Mouse (Mus musculus) heart, adult 2 months (tissue): ENCODE measurements at regions not wholly inside any gene's neighbourhood (a gene's known extent, or its start where the extent isn't known, plus 50 kb on each side); places are given as distances from the start of the nearest gene placed in this dataset.

Experiments used
- DNase-seq, 2 experiments: peaks; one replicate each; pipeline ENCODE4 v3.0.0; 2021
- H3K27ac ChIP-seq: fragments of 200-600 bp; 2 replicates; pipeline ENCODE4 v1.8.1; 2022
- H3K27me3 ChIP-seq: fragments of 200-500 bp; 2 replicates; pipeline ENCODE4 v1.6.1; 2012; ENCODE audit warnings: mild to moderate bottlenecking, low read length, inconsistent platforms, mixed read lengths; ENCODE audit not compliant: control insufficient read depth, insufficient read depth
- H3K36me3 ChIP-seq: fragments of 200-500 bp; 2 replicates; pipeline ENCODE4 v1.6.1; 2012; ENCODE audit warnings: low read length, inconsistent platforms; ENCODE audit not compliant: control insufficient read depth, insufficient read depth
- H3K4me1 ChIP-seq: fragments of 200-500 bp; 2 replicates; pipeline ENCODE4 v1.6.1; 2011; ENCODE audit warnings: low read length; ENCODE audit not compliant: control insufficient read depth, insufficient read depth
- H3K4me3 ChIP-seq: fragments of 200-600 bp; 2 replicates; pipeline ENCODE4 v1.8.1; 2022
- H3K79me2 ChIP-seq: fragments of 200-500 bp; replicated peaks from 2 replicates; pipeline ENCODE4 v1.6.1; 2012; ENCODE audit warnings: mild to moderate bottlenecking, inconsistent platforms, low read length, moderate library complexity, mixed read lengths; ENCODE audit not compliant: control insufficient read depth, insufficient read depth
- H3K9ac ChIP-seq: fragments of 200-500 bp; 2 replicates; pipeline ENCODE4 v1.6.1; 2012; ENCODE audit warnings: low read depth, mild to moderate bottlenecking, control low read depth, inconsistent platforms, low read length, mixed read lengths
- CTCF ChIP-seq: fragments of 200-600 bp; IDR thresholded peaks from 2 replicates; pipeline ENCODE4 v1.8.1; 2022; ENCODE audit warnings: antibody characterized with exemption, mild to moderate bottlenecking, moderate library complexity
- EP300 ChIP-seq: fragments of 200-500 bp; IDR thresholded peaks from 2 replicates; pipeline ENCODE4 v1.6.1; 2011; ENCODE audit warnings: low read depth, low read length, control low read depth; ENCODE audit not compliant: insufficient read depth
- POLR2A ChIP-seq: fragments of 200-500 bp; IDR thresholded peaks from 2 replicates; pipeline ENCODE4 v1.6.1; 2011; ENCODE audit warnings: mild to moderate bottlenecking, low read depth, low read length, control low read depth; ENCODE audit not compliant: insufficient read depth
- WGBS: fragments of 180-500 bp; shearing (Covaris S2); methylation state at CpG from one replicate; pipeline ENCODE4 v1.1.7; 2018; 5-methylcytosine and 5-hydroxymethylcytosine counted together
- intact Hi-C: fragments of 180-260 bp; cut with DNase I; formaldehyde crosslinking; loops from one replicate; pipeline ENCODE4 v1.15.1; 2025

DNA sequence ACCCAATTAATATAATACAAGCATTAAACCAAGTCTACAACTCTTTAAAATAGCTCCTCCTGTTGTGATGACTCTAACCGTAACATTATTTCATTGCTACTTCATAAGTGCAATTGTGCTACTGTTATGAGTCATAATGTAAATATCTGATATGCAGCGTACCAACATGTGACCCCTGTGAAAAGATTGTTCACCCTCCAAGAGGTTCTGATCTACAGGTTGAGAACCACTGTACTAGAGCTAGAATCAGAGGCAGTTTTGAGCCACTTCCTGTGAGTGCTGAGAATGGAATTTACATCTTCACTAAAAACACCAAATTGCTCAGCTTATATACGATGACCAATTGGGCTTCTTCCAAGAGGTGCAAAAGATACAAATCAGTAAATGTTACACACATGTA, 504.4 kb upstream of the Syt1 start:
- H3K4me3 ChIP-seq, result no peak overlapping the region
- no peak overlapping the region for H3K9ac ChIP-seq
- DNase-seq, result no peak
- 69% methylated on average over 3 of the region's 3 CpGs for WGBS
- H3K4me1 ChIP-seq, result no peaks in the 10 kb centered on the region
- H3K36me3 ChIP-seq, result no peaks in the 10 kb centered on the region
- H3K27ac ChIP-seq, result no peak overlapping the region
- H3K79me2 ChIP-seq, result no peaks in the 10 kb centered on the region
- H3K27me3 ChIP-seq, result no peaks in the 10 kb centered on the region
- intact Hi-C loops, result no loop called here
- no peak for TF ChIP-seq EP300
- no peak for TF ChIP-seq POLR2A
- TF ChIP-seq CTCF, result no peak

DNA sequence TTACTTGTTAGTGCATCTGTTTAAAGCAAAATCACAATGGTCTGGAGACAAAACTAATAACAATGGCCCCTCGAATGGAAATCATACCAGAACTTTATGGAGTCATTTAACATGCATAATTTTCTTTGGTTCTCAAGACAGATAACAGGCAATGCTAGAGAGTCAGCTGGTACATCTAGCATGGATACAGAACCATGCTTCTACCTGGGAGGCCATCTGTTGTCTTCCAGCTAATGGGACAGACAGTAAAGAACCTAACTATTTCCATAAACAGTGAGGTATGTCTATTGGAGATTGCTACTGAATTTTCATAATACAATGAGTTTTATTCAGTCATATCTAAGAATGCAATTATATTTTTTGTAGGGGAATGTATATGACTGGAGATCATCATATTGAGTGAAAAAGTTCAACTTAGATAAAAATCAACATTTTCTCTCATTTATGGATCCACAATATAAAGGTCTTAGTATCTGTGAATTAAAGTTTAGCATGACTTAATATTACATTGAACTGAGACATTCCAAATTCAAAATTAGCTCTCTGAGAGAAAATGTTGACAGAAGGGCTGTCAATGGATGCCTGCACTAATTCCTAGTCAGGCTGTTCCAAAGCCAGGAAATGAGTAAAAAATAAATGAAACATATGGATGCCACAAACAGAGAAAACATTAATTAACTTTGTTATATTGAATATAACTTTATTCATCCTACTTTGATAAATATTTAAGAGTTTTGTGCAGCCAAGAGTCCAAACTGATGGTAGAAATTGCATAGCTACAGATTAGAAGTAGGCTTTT, 500.3 kb upstream of the Syt1 start:
- Histone ChIP-seq H3K4me3 (no peak overlapping the region), H3K27me3 (no peaks in the 10 kb centered on the region), H3K27ac (no peak overlapping the region), H3K79me2 (no peaks in the 10 kb centered on the region), H3K9ac (no peak overlapping the region), H3K36me3 (no peaks in the 10 kb centered on the region), H3K4me1 (no peaks in the 10 kb centered on the region)
- TF ChIP-seq POLR2A, result no peak
- TF ChIP-seq CTCF, result no peak
- no peak for TF ChIP-seq EP300
- intact Hi-C loops, result no loop called here
- 47% methylated on average over 1 of the region's 1 CpGs for WGBS
- DNase-seq, result no peak

DNA sequence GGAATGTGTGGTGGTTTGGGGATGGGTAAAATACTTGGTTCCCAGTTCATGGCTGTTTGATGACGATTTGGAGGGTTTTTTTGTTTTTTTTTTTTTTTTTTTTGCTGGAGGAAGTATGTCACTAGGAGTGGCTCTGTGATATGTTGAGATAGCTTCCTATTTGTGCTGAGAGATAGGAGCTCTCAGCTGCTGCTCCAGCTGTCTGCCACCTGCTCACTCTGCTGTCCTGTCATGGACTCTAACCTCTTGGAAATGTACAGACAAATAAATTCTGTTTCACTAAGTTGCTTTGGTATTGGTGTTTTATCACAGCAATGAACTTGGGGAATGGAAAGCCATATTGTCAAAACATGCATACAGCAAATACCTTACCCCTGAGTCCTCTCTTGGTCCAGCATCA, 497.8 kb upstream of the Syt1 start:
- no peaks in the 10 kb centered on the region for H3K79me2 ChIP-seq
- WGBS, result 22% methylated on average over 1 of the region's 1 CpGs
- TF ChIP-seq CTCF (no peak), EP300 (no peak), POLR2A (no peak)
- H3K27me3 ChIP-seq, result no peaks in the 10 kb centered on the region
- no peak overlapping the region for H3K27ac ChIP-seq
- H3K4me3 ChIP-seq, result no peak overlapping the region
- no peaks in the 10 kb centered on the region for H3K4me1 ChIP-seq
- intact Hi-C loops, result no loop called here
- H3K36me3 ChIP-seq, result no peaks in the 10 kb centered on the region
- no peak for DNase-seq
- no peak overlapping the region for H3K9ac ChIP-seq

DNA sequence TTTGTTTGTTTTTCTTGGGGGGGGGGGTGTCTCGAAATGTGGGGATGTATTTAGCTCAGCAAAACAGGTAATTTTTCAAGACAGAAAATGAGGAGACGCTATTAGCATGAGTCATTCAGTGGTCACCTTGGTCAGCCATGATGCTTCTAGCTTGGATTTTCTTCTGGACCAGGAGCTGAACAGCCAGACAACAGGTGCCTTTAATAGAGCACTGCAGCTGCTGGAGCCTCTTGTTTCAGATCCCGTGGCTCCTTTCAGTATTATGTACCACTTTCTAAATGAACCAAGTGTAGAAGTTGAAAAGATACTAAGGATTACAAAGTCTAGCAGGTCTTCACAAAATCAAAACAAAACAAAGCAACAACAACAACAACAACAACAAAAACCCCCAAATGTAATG, 496.4 kb upstream of the Syt1 start:
- Histone ChIP-seq H3K27ac (no peak overlapping the region), H3K36me3 (no peaks in the 10 kb centered on the region), H3K4me3 (no peak overlapping the region), H3K79me2 (no peaks in the 10 kb centered on the region), H3K4me1 (no peaks in the 10 kb centered on the region), H3K27me3 (no peaks in the 10 kb centered on the region), H3K9ac (no peak overlapping the region)
- no peak for DNase-seq
- TF ChIP-seq POLR2A (no peak), CTCF (no peak), EP300 (no peak)
- intact Hi-C loops, result no loop called here
- 62% methylated on average over 3 of the region's 3 CpGs for WGBS

DNA sequence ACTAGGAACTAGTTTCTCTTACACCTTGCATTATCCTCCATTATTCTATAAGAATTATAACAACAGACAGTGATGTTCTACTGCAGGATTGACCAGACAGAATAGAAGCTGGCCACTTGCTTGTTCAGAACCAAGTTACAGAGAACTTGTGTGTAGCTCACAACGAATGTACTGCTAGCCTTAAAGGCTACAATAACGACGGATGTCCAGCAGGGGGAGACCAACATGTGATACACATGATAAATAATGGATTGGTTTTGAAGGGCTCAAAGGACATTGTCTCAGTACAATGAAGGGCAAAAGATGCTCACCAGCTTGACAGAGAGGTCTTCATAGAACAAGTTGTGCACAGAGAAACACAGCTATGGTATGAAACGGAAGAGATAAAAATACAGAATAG, 493.9 kb upstream of the Syt1 start:
- H3K27ac ChIP-seq, result no peak overlapping the region
- no peak overlapping the region for H3K9ac ChIP-seq
- TF ChIP-seq POLR2A (no peak), CTCF (0 out of 2 replicates have a peak, but pooled peaks have one; percentile 9), EP300 (no peak)
- H3K4me1 ChIP-seq, result no peaks in the 10 kb centered on the region
- no peak for DNase-seq
- H3K79me2 ChIP-seq, result no peaks in the 10 kb centered on the region
- H3K36me3 ChIP-seq, result no peaks in the 10 kb centered on the region
- intact Hi-C loops, result no loop called here
- no peak overlapping the region for H3K4me3 ChIP-seq
- H3K27me3 ChIP-seq, result no peaks in the 10 kb centered on the region
- 55% methylated on average over 4 of the region's 4 CpGs for WGBS

DNA sequence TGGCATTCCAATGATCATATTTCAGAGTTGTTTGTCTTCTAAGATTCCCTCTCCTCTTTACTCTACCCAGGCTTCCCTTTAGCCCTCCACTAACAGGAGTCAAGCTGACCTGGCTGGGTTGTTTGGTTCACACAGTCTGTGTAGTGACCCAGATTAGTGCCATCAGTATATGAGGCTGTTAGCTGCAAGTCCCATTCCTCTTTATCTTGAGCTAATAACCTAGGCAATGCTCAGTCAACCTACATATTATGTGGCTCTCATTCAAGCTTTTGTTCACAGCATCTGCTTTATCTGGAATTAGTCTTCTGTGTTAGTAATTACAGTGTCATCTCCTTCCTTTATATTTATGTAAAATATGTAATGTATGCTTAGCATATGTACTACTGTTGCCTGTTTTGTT, 490.1 kb upstream of the Syt1 start:
- H3K4me1 ChIP-seq, result no peaks in the 10 kb centered on the region
- H3K79me2 ChIP-seq, result no peaks in the 10 kb centered on the region
- no peak for DNase-seq
- no peak for TF ChIP-seq EP300
- no peak for TF ChIP-seq POLR2A
- no peak for TF ChIP-seq CTCF
- H3K9ac ChIP-seq, result no peak overlapping the region
- H3K27ac ChIP-seq, result no peak overlapping the region
- no peak overlapping the region for H3K4me3 ChIP-seq
- H3K27me3 ChIP-seq, result no peaks in the 10 kb centered on the region
- intact Hi-C loops, result no loop called here
- H3K36me3 ChIP-seq, result no peaks in the 10 kb centered on the region
